Mouse (Mus musculus) liver, adult 2 months (tissue): ENCODE measurements around the gene Gse1. TPM values are rescaled to one million over a fixed set of nuclear protein-coding genes. Genes with fewer than 3 reads are reported as not detected.

Experiments used
- DNase-seq: peaks from one replicate; pipeline ENCODE4 v3.0.0-alpha.2; 2011; ENCODE audit warnings: low read depth, low spot score; ENCODE audit errors: extremely low read depth
- H3K27ac ChIP-seq: fragments of 200-500 bp; replicated peaks from 2 replicates; pipeline ENCODE4 v1.5.1; 2012; ENCODE audit warnings: low read depth, mild to moderate bottlenecking, control low read depth, inconsistent platforms, low read length; ENCODE audit not compliant: insufficient read depth
- H3K27me3 ChIP-seq: fragments of 200-500 bp; 2 replicates; pipeline ENCODE4 v1.6.1; 2012; ENCODE audit warnings: mild to moderate bottlenecking, moderate library complexity, low read length, inconsistent platforms; ENCODE audit not compliant: control insufficient read depth, insufficient read depth
- H3K36me3 ChIP-seq: fragments of 200-500 bp; 2 replicates; pipeline ENCODE4 v1.6.1; 2012; ENCODE audit warnings: low read length, inconsistent platforms; ENCODE audit not compliant: control insufficient read depth, insufficient read depth
- H3K4me1 ChIP-seq: fragments of 200-500 bp; 2 replicates; pipeline ENCODE4 v1.6.1; 2011; ENCODE audit warnings: low read length; ENCODE audit not compliant: control insufficient read depth, insufficient read depth
- H3K4me3 ChIP-seq: fragments of 200-500 bp; 2 replicates; pipeline ENCODE4 v1.5.1; 2011; ENCODE audit warnings: low read depth, mild to moderate bottlenecking, control low read depth, low read length, moderate library complexity; ENCODE audit not compliant: insufficient read depth
- H3K79me2 ChIP-seq: fragments of 200-500 bp; 2 replicates; pipeline ENCODE4 v1.6.1; 2012; ENCODE audit warnings: inconsistent platforms, mild to moderate bottlenecking, low read length, moderate library complexity; ENCODE audit not compliant: control insufficient read depth, insufficient read depth
- H3K9ac ChIP-seq: fragments of 200-500 bp; 2 replicates; pipeline ENCODE4 v1.6.1; 2012; ENCODE audit warnings: low read depth, mild to moderate bottlenecking, control low read depth, inconsistent platforms, low read length
- CTCF ChIP-seq: fragments of 200-500 bp; IDR thresholded peaks from 2 replicates; pipeline ENCODE4 v1.5.1; 2011; ENCODE audit warnings: low read depth, low read length, control low read depth
- POLR2A ChIP-seq: fragments of 200-500 bp; IDR thresholded peaks from 2 replicates; pipeline ENCODE4 v1.6.1; 2011; ENCODE audit warnings: low read length, control low read depth; ENCODE audit not compliant: insufficient read depth; ENCODE audit errors: extremely low read depth
- WGBS: fragments of 180-500 bp; shearing (Covaris S2); methylation state at CpG from one replicate; pipeline ENCODE4 v1.1.7; 2018; 5-methylcytosine and 5-hydroxymethylcytosine counted together
- polyA plus RNA-seq: library from polyadenylated mRNA; depleted of rRNA; stranded (reverse); fragments of >200 nt; gene quantifications from 2 replicates; pipeline ENCODE4 v1.2.3, GENCODE M21; 2012
- total RNA-seq: library from RNA; depleted of rRNA; stranded (reverse); fragments of >200 nt; gene quantifications from 2 replicates; pipeline ENCODE4 v1.2.3, GENCODE M21; 2014

Gse1 gene
- total and polyA plus RNA-seq, 2 experiments: 2.6 to 10.0 TPM

DNA sequence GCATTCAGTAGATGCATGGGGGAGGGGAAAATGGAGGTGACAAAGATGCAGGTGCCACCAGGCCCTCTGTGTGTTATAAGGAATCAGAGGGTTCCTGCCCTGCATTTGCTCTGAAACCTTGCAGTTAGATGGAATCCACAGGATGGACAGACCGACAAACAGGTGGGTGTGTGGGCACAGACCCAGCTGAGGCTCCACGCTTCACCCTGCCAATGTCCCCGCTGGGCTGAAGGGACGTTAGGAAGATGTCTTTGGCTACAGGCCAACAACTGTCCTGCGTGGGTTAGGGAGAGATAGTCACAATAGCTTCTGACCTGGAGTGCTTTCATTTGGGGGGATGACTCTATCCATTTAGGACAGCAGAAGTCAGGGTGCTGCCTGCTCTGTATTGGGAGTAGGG lies 81.8 kb downstream of the Gse1 start:
- whole genome bisulfite sequencing: 71% methylated on average over 5 of the region's 5 CpGs
- no peaks in the 10 kb centered on the region for H3K27me3 ChIP-seq

DNA sequence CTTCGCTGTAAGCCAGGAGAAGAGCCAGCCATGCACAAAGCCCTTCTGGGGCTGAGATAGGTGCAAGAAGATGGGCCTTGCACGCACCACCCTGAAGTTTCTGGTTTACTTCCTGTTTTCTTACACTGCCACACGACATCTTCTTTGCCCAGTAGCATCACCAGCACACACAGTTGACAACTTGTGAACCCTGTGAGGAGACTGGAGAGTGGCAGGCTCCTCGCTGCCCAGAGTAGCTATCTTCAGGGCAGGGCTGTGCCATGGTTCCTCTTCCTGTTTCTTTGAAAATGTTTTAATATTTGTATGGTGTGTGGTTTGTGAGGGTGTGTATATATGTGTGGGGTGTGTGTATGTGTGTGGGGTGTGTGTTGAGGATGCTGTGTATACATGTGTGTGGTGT lies 84.2 kb downstream of the Gse1 start:
- no peak overlapping the region for H3K27ac ChIP-seq
- H3K4me3 ChIP-seq: no peak overlapping the region
- H3K79me2 ChIP-seq: no peaks in the 10 kb centered on the region
- H3K27me3 ChIP-seq: no peaks in the 10 kb centered on the region
- H3K4me1 ChIP-seq: peaks cover 9% of the 10 kb centered on the region; the same call in 1 of the 2 replicates
- WGBS: 76% methylated on average over 4 of the region's 4 CpGs
- no peak for DNase-seq
- no peak overlapping the region for H3K9ac ChIP-seq
- no peaks in the 10 kb centered on the region for H3K36me3 ChIP-seq
- TF ChIP-seq POLR2A (no peak), CTCF (no peak)

More for the DNA sequence above, 81.8 kb downstream of the Gse1 start:
- Histone ChIP-seq H3K4me1 (peaks cover 9% of the 10 kb centered on the region; the same call in 1 of the 2 replicates), H3K36me3 (no peaks in the 10 kb centered on the region), H3K4me3 (no peak overlapping the region), H3K79me2 (no peaks in the 10 kb centered on the region), H3K27ac (no peak overlapping the region), H3K9ac (no peak overlapping the region)
- TF ChIP-seq CTCF (no peak), POLR2A (no peak)
- no peak for DNase-seq

- WGBS: 69% methylated on average over 3 of the region's 3 CpGs
- H3K79me2 ChIP-seq: no peaks in the 10 kb centered on the region
- DNase-seq: no peak
- no peaks in the 10 kb centered on the region for H3K27me3 ChIP-seq
- H3K9ac ChIP-seq: no peak overlapping the region
- H3K27ac ChIP-seq: no peak overlapping the region
- no peaks in the 10 kb centered on the region for H3K36me3 ChIP-seq
- H3K4me3 ChIP-seq: no peak overlapping the region
- H3K4me1 ChIP-seq: peaks cover 7% of the 10 kb centered on the region; the same call in 1 of the 2 replicates
- no peak for TF ChIP-seq CTCF
- no peak for TF ChIP-seq POLR2A
These were observed 85.4 kb downstream of the Gse1 start for GRCm38 (mm10) chr8:120313674-120314073.

DNA sequence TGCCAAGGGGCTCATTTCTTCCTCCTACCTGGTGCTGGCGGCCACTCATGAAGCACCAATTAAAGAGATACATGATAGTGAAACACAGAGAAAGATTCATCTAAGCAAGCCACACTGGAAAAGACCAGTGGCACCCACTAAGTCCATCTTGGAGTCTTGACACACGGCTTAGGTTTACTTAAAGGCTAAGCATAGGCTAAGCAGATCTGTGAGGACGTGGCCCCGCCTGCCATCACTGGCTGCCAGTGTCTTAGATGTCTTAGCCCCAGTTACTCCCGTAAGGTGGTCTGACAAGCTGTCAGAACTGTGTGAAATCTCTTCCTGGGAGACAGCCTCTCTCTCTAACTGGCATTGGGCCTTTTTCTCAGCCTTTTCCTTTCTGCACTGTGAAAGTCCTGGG lies 86.7 kb downstream of the Gse1 start:
- H3K9ac ChIP-seq: no peak overlapping the region
- H3K27me3 ChIP-seq: no peaks in the 10 kb centered on the region
- H3K4me1 ChIP-seq: no peaks in the 10 kb centered on the region
- WGBS: 96% methylated on average over 5 of the region's 5 CpGs
- TF ChIP-seq CTCF: no peak
- TF ChIP-seq POLR2A: no peak
- H3K4me3 ChIP-seq: no peak overlapping the region
- no peaks in the 10 kb centered on the region for H3K36me3 ChIP-seq
- H3K27ac ChIP-seq: no peak overlapping the region
- DNase-seq: no peak
- no peaks in the 10 kb centered on the region for H3K79me2 ChIP-seq

DNA sequence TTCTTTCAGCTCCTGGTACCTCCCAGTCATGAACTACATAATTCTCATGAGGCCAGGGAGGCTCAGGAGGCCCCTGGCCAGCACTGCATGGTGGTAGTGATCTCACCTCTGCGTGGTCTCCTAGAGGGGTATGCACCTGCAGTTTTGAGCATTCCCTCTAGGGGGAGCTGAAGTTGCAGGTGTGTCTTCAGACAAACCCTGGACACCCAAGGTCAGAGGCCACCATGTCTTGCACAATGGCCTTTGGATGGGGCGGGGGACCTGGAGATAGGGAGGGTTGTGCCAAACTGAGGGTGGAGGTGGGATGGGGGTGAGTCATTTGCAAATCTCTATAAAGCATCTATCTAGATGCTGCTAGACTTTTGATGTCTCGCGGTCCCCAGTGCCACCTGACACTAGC lies 87.4 kb downstream of the Gse1 start:
- Histone ChIP-seq H3K9ac (no peak overlapping the region), H3K79me2 (no peaks in the 10 kb centered on the region), H3K4me3 (no peak overlapping the region), H3K4me1 (no peaks in the 10 kb centered on the region), H3K36me3 (no peaks in the 10 kb centered on the region), H3K27ac (no peak overlapping the region), H3K27me3 (no peaks in the 10 kb centered on the region)
- TF ChIP-seq CTCF: peak; percentile 61
- TF ChIP-seq POLR2A: no peak
- WGBS: 72% methylated on average over 4 of the region's 4 CpGs
- peak; percentile 59 for DNase-seq

- no peaks in the 10 kb centered on the region for H3K79me2 ChIP-seq
- H3K4me3 ChIP-seq: no peak overlapping the region
- no peaks in the 10 kb centered on the region for H3K36me3 ChIP-seq
- no peak overlapping the region for H3K9ac ChIP-seq
- H3K27ac ChIP-seq: no peak overlapping the region
- 80% methylated on average over 7 of the region's 7 CpGs for WGBS
- H3K4me1 ChIP-seq: no peaks in the 10 kb centered on the region
- DNase-seq: no peak
- TF ChIP-seq POLR2A: no peak
- TF ChIP-seq CTCF: no peak
- H3K27me3 ChIP-seq: no peaks in the 10 kb centered on the region
These were observed 88.5 kb downstream of the Gse1 start for GRCm38 (mm10) chr8:120316707-120317106.
